Mouse (Mus musculus): ENCODE data around the gene Cbx2. TPM values are rescaled to one million over a fixed set of nuclear protein-coding genes. Genes with fewer than 3 reads are reported as not detected.

Gene Cbx2
- 15.3 and 17.1 TPM in 2 replicates for polyA plus RNA-seq (2015; fragmentation: Nextera tagmentation; extraction: Ambion mirVana)

DNA sequence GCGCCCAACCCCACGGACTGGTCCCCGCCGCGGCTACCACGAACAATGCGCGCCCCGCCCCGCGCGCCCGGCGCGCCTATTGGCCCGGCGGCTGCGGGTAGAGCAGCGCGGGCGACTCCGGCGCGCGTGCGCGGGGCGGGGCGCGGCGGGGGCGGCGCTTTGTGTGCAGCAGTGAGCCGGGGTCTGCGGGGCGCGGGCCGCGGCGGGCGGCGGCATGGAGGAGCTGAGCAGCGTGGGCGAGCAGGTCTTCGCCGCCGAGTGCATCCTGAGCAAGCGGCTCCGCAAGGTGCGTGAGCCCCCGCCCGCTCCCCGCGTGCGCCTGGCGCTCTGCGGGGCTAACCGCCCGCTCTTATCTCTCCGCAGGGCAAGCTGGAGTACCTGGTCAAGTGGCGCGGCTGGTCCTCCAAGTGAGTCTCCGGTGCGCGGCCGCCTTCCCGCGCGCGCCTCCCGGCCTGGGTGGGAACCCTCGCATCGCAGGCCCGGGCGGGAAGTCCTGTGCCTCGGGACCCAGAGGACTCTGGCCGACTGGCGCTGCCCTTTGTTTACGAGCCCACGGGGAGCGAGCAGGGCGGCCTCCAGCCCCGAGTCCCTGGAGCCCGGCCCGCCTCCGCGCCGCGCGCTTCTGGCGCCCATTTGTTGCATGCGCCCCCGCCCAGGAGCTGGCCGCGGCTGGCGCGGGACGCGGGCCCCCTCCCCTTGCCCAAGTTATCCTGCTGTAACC is at the start of gene Cbx2:
Gene Cbx2 (plus strand): TSS at position 68 of the 721 bp plus-strand sequence.
- ATAC-seq (ENCODE audit: low FRiP score, low read depth) = peak; percentile 94
- H3K27ac ChIP-seq (replicated peaks) = peak within 1 kb of the TSS; percentile 85
- peak within 1 kb of the TSS; percentile 79 for H3K4me3 ChIP-seq
- H3K36me3 ChIP-seq = peaks cover 10% of the 10 kb centered on the region
- peak within 1 kb of the TSS; percentile 91 for H3K4me2 ChIP-seq
- peak within 1 kb of the TSS; percentile 83 for H3K9ac ChIP-seq
- H3K9me3 ChIP-seq = no peaks in the 10 kb centered on the region
- H3K4me1 ChIP-seq (replicated peaks) = peaks cover 48% of the 10 kb centered on the region
- under 1% methylated on average over 81 of the region's 99 CpGs for WGBS
- no peaks in the 10 kb centered on the region for H3K27me3 ChIP-seq

DNA sequence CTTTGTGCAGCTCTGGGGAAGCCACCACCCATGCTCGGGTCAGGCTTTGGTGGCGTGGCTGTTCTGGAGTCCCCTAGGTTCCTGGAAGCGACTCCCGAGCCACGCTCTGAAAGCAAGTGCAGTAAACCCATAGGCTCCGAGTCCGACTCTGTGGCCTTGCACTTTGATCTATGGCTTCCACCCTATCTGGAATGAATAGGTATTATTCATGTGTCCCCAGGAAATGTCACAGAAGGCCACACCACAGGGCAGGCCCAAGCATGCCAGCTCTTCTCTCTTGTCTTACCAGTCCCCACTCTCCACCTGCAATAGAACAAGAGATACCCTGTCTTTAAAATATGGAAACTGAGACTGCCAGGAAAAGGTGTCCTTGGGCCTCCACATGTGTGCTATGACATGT is 48.4 kb upstream of the Cbx2 start:
- Histone ChIP-seq H3K36me3 (no peaks in the 10 kb centered on the region), H3K27ac (replicated peaks) (no peak overlapping the region), H3K27me3 (no peaks in the 10 kb centered on the region), H3K4me2 (no peak overlapping the region), H3K9me3 (no peaks in the 10 kb centered on the region), H3K9ac (no peak overlapping the region), H3K4me1 (replicated peaks) (peaks cover 29% of the 10 kb centered on the region), H3K4me3 (no peak overlapping the region)
- no peak for ATAC-seq (ENCODE audit: low FRiP score, low read depth)
- WGBS = 75% methylated on average over 7 of the region's 7 CpGs

DNA sequence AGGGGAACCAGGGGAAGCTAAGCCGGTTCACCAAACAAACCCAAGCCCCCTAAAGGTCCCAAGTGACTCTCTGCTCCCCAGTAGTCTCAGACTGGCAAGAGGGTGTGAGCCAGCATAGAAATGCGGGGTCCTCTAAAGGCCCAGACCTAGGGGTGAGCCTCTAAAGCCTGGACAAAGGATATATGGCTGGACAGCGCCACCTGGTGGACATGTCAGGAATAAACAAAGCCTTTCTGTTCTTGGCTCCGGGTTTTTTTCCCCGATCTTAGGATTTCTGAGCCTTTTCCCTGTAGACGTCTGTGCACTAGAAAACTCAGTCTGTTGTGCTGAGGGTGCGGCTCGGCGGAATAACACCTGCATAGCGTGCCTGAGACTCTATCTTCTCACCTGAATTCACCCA is 47.3 kb upstream of the Cbx2 start:
- Histone ChIP-seq H3K27me3 (no peaks in the 10 kb centered on the region), H3K27ac (replicated peaks) (peak overlapping the region; percentile 48; the same call in 1 of the 2 replicates), H3K9me3 (no peaks in the 10 kb centered on the region), H3K36me3 (no peaks in the 10 kb centered on the region), H3K4me1 (replicated peaks) (peaks cover 29% of the 10 kb centered on the region), H3K4me2 (peak overlapping the region; percentile 52), H3K4me3 (peak overlapping the region; percentile 17; the same call in 1 of the 2 replicates), H3K9ac (peak overlapping the region; percentile 25; the same call in 1 of the 2 replicates)
- WGBS = 1% methylated on average over 10 of the region's 10 CpGs
- no peak for ATAC-seq (ENCODE audit: low FRiP score, low read depth)

DNA sequence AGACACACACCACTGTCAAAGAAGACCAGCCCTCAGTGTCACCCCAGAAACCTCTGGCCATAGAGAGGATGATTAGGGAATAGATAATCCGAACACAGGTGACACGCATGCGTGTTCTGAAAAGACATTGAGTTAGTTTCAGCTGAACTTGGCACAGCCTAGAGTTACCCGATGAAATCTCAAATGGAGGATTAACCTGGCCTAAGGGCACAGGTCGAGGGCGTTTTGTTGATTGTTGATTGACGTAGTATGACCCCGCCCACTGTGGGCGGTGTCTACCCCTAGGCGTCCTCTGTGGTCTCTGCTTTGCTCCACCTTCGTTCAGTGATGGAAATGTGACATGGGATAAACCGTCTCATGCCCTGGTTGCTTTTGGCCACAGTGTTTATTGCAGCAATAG is 46.8 kb upstream of the Cbx2 start:
- peak overlapping the region; percentile 25; the same call in 1 of the 2 replicates for H3K9ac ChIP-seq
- peak overlapping the region; percentile 52 for H3K4me2 ChIP-seq
- H3K27ac ChIP-seq (replicated peaks) = 0 out of 2 replicates have a peak overlapping the region, but pooled peaks have one; percentile 48
- no peaks in the 10 kb centered on the region for H3K9me3 ChIP-seq
- no peak for ATAC-seq (ENCODE audit: low FRiP score, low read depth)
- 15% methylated on average over 12 of the region's 12 CpGs for WGBS
- peaks cover 29% of the 10 kb centered on the region for H3K4me1 ChIP-seq (replicated peaks)
- no peaks in the 10 kb centered on the region for H3K27me3 ChIP-seq
- peak overlapping the region; percentile 17; the same call in 1 of the 2 replicates for H3K4me3 ChIP-seq
- no peaks in the 10 kb centered on the region for H3K36me3 ChIP-seq

DNA sequence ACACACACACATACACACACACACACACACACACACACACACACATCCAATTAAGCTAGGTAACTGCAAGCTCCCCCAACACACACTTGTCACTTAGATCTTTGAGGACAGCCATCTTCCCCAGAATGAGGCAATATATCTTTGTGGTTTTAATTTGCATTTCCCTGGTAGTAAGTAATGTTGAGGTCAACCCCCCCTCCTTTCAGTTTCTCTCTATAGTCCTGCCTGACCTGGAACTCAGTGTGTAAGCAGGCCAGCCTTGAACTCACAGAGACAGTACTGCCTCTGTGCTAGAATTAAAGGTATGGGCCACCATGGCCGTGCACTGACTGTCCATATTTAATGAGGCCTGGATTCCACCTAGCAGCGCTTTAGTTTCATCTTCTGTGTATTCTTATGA is 42.4 kb upstream of the Cbx2 start:
- no peaks in the 10 kb centered on the region for H3K9me3 ChIP-seq
- no peak overlapping the region for H3K4me3 ChIP-seq
- peaks cover 16% of the 10 kb centered on the region for H3K4me1 ChIP-seq (replicated peaks)
- H3K27ac ChIP-seq (replicated peaks) = no peak overlapping the region
- H3K4me2 ChIP-seq = no peak overlapping the region
- no peak overlapping the region for H3K9ac ChIP-seq
- no peaks in the 10 kb centered on the region for H3K27me3 ChIP-seq
- no peaks in the 10 kb centered on the region for H3K36me3 ChIP-seq
- 78% methylated on average over 2 of the region's 2 CpGs for WGBS
- no peak for ATAC-seq (ENCODE audit: low FRiP score, low read depth)

DNA sequence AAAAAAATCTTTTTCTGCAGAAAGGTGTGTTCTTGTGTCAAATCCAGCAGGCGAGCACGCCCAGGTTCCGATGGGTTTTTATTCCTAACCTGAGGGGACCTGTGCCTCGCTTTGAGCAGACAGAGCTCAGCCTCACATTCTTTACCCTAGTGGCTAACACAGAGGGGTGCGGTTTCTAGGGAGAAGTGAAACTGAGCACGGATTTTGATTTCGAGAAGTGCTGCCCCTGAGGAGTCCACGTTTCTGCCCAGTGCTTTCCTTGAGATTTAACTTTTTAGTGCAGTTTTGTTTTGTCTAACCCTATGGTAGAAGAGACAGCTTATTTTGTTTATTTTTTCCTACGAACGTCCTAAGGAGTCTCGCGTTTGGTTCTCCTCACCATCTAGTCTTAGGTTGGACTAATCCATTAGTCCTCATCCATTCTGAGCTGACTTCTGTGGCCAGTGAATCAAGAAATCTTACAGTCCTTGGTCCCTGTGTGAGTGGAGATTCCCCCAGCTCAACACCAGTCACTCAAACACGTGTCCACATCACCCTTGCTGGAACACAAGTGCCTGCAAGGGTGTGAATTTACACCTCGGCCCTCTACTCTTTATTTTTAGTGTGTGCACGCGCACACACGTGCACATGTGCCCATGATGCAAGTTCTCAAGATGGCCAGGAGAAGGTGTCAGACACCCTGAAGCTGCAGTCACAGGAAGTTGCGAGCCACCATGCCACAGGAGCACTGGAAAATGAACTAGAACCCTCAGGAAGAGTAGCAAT is 41.6 kb upstream of the Cbx2 start:
- no peak overlapping the region for H3K9ac ChIP-seq
- 65% methylated on average over 18 of the region's 18 CpGs for WGBS
- H3K36me3 ChIP-seq = no peaks in the 10 kb centered on the region
- no peaks in the 10 kb centered on the region for H3K9me3 ChIP-seq
- ATAC-seq (ENCODE audit: low FRiP score, low read depth) = no peak
- H3K4me2 ChIP-seq = no peak overlapping the region
- H3K4me1 ChIP-seq (replicated peaks) = peaks cover 8% of the 10 kb centered on the region
- H3K27me3 ChIP-seq = no peaks in the 10 kb centered on the region
- no peak overlapping the region for H3K27ac ChIP-seq (replicated peaks)
- no peak overlapping the region for H3K4me3 ChIP-seq

DNA sequence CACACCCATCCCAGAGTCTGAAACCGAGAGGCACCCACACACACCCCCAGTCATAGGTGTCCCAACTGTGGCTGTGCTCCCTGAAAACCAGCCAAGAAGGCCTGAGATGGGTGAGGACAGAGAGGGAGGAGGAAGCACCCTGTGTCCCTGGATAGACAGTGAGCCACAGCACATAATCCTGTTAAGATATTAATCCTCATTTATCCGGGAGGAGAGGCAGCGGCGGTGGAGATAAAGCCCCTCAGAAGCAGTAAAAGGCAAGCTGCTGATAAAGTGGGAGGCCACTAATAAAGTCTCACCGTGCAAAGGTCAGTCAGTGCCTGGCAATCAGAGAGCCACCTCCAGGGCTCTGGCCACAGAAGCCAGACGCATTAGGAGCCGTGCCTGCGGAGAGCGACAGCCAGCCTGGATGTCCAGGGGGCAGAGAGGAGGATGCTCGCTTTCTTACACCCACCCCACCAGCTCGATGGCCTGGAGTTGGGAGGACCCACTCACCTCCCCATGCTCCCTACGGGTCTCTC is 40.1 kb upstream of the Cbx2 start:
- ATAC-seq (ENCODE audit: low FRiP score, low read depth) = no peak
- no peak overlapping the region for H3K4me2 ChIP-seq
- no peak overlapping the region for H3K4me3 ChIP-seq
- no peak overlapping the region for H3K27ac ChIP-seq (replicated peaks)
- H3K27me3 ChIP-seq = no peaks in the 10 kb centered on the region
- H3K4me1 ChIP-seq (replicated peaks) = 0 out of 2 replicates have a peak, but pooled peaks cover 6% of the 10 kb centered on the region
- 70% methylated on average over 12 of the region's 12 CpGs for WGBS
- no peaks in the 10 kb centered on the region for H3K9me3 ChIP-seq
- no peaks in the 10 kb centered on the region for H3K36me3 ChIP-seq
- no peak overlapping the region for H3K9ac ChIP-seq

DNA sequence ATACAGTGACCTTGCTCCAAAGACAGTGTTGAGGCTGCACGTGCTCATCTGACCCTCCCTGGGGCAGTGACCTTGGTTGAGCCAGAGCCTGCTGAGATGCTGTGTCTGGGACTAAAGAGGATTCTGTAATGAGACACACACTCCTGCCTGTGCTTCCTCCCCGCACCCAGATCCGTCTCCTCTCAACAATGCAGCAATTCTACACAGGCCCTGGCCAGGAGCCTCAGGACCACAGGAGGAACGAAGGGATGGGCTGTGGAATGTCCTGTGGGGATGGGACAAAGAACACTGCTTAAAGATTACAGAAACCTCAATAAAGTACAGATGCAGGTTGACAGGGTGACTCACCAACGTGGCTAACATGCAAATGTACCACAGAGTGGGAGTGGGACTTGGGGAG is 37.2 kb upstream of the Cbx2 start:
- H3K27ac ChIP-seq (replicated peaks) = no peak overlapping the region
- no peak for ATAC-seq (ENCODE audit: low FRiP score, low read depth)
- 57% methylated on average over 5 of the region's 5 CpGs for WGBS
- no peak overlapping the region for H3K4me3 ChIP-seq
- no peak overlapping the region for H3K9ac ChIP-seq
- H3K36me3 ChIP-seq = no peaks in the 10 kb centered on the region
- H3K4me2 ChIP-seq = no peak overlapping the region
- 0 out of 2 replicates have a peak, but pooled peaks cover 6% of the 10 kb centered on the region for H3K4me1 ChIP-seq (replicated peaks)
- no peaks in the 10 kb centered on the region for H3K27me3 ChIP-seq
- no peaks in the 10 kb centered on the region for H3K9me3 ChIP-seq

DNA sequence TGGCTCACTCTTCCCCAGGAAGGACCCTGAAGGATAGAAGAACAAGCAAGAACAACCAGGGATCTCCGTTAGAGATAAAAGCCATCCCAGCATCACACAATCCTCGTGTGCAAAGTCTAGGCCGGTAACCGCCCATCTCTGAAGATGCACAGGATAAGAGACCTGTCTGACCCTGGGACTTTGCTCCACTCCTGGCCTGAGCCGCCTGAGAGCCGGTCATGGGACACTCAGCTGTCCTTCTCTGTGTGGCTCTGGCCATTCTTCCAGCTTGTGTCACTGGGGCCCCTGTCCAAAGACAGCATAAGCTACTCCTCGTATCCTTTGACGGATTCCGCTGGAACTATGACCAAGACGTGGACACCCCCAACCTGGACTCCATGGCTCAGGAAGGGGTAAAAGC is 34.8 kb upstream of the Cbx2 start, which contains the start of gene Enpp7:
Gene Enpp7 (plus strand): TSS at position 190 of the 400 bp plus-strand sequence.
- Histone ChIP-seq H3K27ac (replicated peaks) (no peak within 1 kb of the TSS), H3K9ac (no peak within 1 kb of the TSS), H3K4me2 (no peak within 1 kb of the TSS), H3K9me3 (no peaks in the 10 kb centered on the region), H3K4me3 (no peak within 1 kb of the TSS), H3K27me3 (no peaks in the 10 kb centered on the region), H3K4me1 (replicated peaks) (0 out of 2 replicates have a peak, but pooled peaks cover 6% of the 10 kb centered on the region), H3K36me3 (no peaks in the 10 kb centered on the region)
- no peak for ATAC-seq (ENCODE audit: low FRiP score, low read depth)
- 91% methylated on average over 10 of the region's 10 CpGs for WGBS

DNA sequence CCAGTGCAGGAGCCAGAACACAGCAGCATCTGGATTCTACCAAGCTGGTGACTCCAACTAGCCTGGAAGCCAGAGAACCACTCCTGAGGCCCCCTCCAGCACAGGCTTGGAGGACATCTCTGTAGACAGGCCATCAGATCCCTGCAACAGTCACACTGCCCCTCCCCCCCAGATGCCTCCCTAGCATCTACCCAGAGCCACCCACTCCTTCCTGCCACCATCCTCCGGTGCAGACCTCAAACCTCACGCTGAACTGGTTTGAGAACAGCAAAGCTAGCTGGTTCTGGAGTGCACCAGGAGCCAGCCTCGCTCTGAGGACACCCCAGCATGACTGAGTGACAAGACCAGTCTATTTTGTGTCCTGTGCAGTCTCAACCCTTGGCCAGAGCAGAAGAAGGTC is 30.0 kb upstream of the Cbx2 start:
- no peaks in the 10 kb centered on the region for H3K36me3 ChIP-seq
- H3K4me3 ChIP-seq = no peak overlapping the region
- 0 out of 2 replicates have a peak, but pooled peaks cover 2% of the 10 kb centered on the region for H3K4me1 ChIP-seq (replicated peaks)
- no peak overlapping the region for H3K4me2 ChIP-seq
- WGBS = 78% methylated on average over 3 of the region's 3 CpGs
- H3K9ac ChIP-seq = no peak overlapping the region
- H3K9me3 ChIP-seq = no peaks in the 10 kb centered on the region
- H3K27me3 ChIP-seq = no peaks in the 10 kb centered on the region
- no peak overlapping the region for H3K27ac ChIP-seq (replicated peaks)
- no peak; the same call in 1 of the 2 replicates for ATAC-seq (ENCODE audit: low FRiP score, low read depth)

DNA sequence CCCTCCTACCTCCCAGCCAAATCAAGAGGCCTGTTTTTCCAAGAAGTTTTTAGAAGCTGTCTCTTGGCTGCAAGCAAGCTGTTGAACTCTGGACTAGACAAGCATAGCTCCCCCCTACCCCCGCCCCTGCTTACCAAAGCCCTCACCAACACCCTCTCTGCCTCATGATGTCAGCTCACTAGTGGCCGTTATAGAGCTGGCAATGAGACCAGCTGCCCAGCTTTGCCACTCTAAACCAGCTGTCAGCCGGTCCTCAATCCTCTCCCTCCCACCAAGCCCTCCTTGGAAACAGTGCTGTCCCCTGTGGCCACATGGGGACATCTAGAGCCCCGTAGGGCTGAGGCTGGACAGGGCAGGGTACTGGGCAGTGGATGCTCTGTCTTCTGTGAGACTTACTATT is 27.3 kb upstream of the Cbx2 start:
- ATAC-seq (ENCODE audit: low FRiP score, low read depth) = no peak
- H3K4me1 ChIP-seq (replicated peaks) = peaks cover 25% of the 10 kb centered on the region
- WGBS = 24% methylated on average over 4 of the region's 4 CpGs
- H3K9me3 ChIP-seq = no peaks in the 10 kb centered on the region
- H3K4me3 ChIP-seq = no peak overlapping the region
- no peaks in the 10 kb centered on the region for H3K36me3 ChIP-seq
- H3K27me3 ChIP-seq = no peaks in the 10 kb centered on the region
- H3K27ac ChIP-seq (replicated peaks) = no peak overlapping the region
- H3K4me2 ChIP-seq = no peak overlapping the region
- no peak overlapping the region for H3K9ac ChIP-seq

DNA sequence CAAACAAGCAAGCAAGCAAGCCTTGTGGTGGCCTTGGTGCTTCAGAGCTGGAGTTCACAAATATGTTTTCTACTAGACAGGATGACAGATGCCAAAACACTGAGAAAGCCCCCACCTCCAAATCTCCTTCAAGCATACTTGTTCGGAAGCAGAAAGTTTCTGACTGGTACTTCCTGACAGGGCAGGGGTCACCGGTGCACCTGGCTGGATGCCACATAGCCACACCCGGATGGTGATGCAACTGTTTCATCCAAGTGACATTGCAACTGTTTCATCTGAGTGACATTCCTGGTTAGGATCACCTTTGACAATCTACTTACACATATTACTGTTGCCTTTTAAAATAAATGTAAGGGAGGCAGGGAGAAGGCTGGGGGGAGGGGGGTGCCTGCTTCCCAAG is 25.6 kb upstream of the Cbx2 start:
- H3K27me3 ChIP-seq = no peaks in the 10 kb centered on the region
- H3K27ac ChIP-seq (replicated peaks) = no peak overlapping the region
- no peak overlapping the region for H3K9ac ChIP-seq
- H3K4me3 ChIP-seq = no peak overlapping the region
- no peaks in the 10 kb centered on the region for H3K9me3 ChIP-seq
- H3K4me1 ChIP-seq (replicated peaks) = peaks cover 27% of the 10 kb centered on the region
- no peak for ATAC-seq (ENCODE audit: low FRiP score, low read depth)
- 84% methylated on average over 3 of the region's 3 CpGs for WGBS
- H3K36me3 ChIP-seq = no peaks in the 10 kb centered on the region
- H3K4me2 ChIP-seq = no peak overlapping the region
